Mouse (Mus musculus) megakaryocyte, embryonic 14.5 days (primary cell): ENCODE results near the gene Rbm15b. TPM values are rescaled to one million over a fixed set of nuclear protein-coding genes. Genes with fewer than 3 reads are reported as not detected.

Experiments used
- H3K27me3 ChIP-seq: replicated peaks from 2 replicates; pipeline ENCODE3; 2012; ENCODE audit warnings: inconsistent platforms
- H3K36me3 ChIP-seq: replicated peaks from 2 replicates; pipeline ENCODE3; 2012; ENCODE audit warnings: low read length, inconsistent platforms, mixed read lengths
- H3K4me1 ChIP-seq: 2 replicates; pipeline ENCODE4 v1.6.1; 2012; ENCODE audit warnings: inconsistent platforms
- H3K4me3 ChIP-seq: replicated peaks from 2 replicates; pipeline ENCODE3; 2012; ENCODE audit warnings: moderate library complexity, mild to moderate bottlenecking, inconsistent platforms
- H3K9me3 ChIP-seq: 2 replicates; pipeline ENCODE4 v1.6.1; 2012; ENCODE audit warnings: inconsistent platforms
- FLI1 ChIP-seq: IDR thresholded peaks from 2 replicates; pipeline ENCODE4 v1.6.1; 2012; ENCODE audit warnings: low read length, inconsistent platforms, mixed read lengths
- GATA1 ChIP-seq: IDR thresholded peaks from 3 replicates; pipeline ENCODE4 v1.6.1; 2012; ENCODE audit warnings: mixed read lengths, low read length, inconsistent platforms, borderline replicate concordance
- polyA plus RNA-seq: library from polyadenylated mRNA; stranded (reverse); fragments of >175 nt; gene quantifications from 2 replicates; pipeline ENCODE4 v1.2.3, GENCODE M21; 2012; ENCODE audit warnings: low replicate concordance; ENCODE audit not compliant: insufficient read depth

Gene Rbm15b
- polyA plus RNA-seq, 1 experiment = 13.0 TPM

DNA sequence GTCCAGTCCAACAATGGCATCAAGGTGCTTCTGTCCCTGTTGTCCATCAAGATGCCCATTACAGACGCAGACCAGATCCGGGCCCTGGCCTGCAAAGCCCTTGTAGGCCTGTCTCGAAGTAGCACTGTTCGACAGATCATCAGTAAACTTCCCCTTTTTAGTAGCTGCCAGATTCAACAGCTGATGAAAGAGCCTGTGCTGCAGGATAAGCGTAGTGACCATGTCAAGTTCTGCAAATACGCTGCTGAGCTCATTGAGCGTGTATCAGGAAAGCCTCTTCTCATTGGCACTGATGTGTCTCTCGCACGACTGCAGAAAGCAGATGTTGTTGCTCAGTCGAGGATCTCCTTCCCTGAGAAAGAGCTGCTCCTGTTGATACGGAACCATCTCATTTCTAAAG is 29.2 kb downstream of the Rbm15b start:
- TF ChIP-seq GATA1 (no peak), FLI1 (no peak)
- H3K9me3 ChIP-seq = no peaks in the 10 kb centered on the region
- no peaks in the 10 kb centered on the region for H3K27me3 ChIP-seq
- no peaks in the 10 kb centered on the region; the same call in 1 of the 2 replicates for H3K4me1 ChIP-seq
- H3K4me3 ChIP-seq = no peak overlapping the region
- peaks cover 97% of the 10 kb centered on the region for H3K36me3 ChIP-seq

DNA sequence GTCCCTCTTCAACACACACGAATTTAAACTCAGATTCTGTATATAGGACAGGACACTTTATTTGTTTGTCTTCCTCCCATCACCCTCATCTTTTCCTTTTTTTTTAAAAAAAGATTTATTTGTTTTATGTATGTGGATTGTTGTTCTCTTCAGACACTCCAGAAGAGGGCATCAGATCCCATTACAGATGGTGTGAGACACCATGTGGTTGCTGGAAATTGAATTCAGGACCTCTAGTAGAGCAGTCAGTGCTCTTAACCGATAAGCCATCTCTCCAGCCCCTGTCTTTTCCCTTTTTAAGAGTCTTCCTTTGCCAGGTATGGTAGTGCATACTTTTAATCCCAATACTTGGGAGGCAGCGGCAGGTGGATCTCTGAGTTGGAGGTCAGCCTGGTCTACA is 30.6 kb downstream of the Rbm15b start:
- no peaks in the 10 kb centered on the region for H3K27me3 ChIP-seq
- no peak for TF ChIP-seq GATA1
- no peak for TF ChIP-seq FLI1
- no peaks in the 10 kb centered on the region; the same call in 1 of the 2 replicates for H3K4me1 ChIP-seq
- no peak overlapping the region for H3K4me3 ChIP-seq
- peaks cover 98% of the 10 kb centered on the region for H3K36me3 ChIP-seq
- no peaks in the 10 kb centered on the region for H3K9me3 ChIP-seq

GRCm38 (mm10) chr9:106842800-106843199 is 44.4 kb downstream of the Rbm15b start:
- Histone ChIP-seq H3K27me3 (no peaks in the 10 kb centered on the region), H3K4me3 (no peak overlapping the region), H3K4me1 (peaks cover 7% of the 10 kb centered on the region; the same call in 1 of the 2 replicates), H3K9me3 (no peaks in the 10 kb centered on the region), H3K36me3 (peaks cover 88% of the 10 kb centered on the region)
- TF ChIP-seq GATA1 = no peak
- TF ChIP-seq FLI1 = no peak

DNA sequence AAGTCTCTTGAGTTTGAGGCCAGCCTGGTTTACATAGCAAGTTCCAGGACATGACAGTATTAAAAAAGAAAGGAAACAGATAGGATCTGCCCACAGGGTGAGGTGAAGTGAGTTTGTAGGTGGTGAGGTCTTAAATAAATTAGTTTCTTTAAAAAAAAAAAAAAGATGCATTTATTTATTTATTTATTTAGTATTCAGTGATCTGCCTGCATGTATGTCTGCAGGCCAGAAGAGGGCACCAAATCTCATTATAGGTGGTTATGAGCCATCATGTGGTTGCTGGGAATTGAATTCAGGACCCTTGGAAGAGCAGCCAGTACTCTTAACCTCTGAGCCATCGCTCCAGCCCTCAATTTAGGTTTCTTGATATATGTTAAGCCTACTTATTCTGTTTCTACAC is 46.7 kb downstream of the Rbm15b start:
- H3K36me3 ChIP-seq = peaks cover 93% of the 10 kb centered on the region
- H3K4me3 ChIP-seq = no peak overlapping the region
- H3K4me1 ChIP-seq = no peaks in the 10 kb centered on the region
- TF ChIP-seq GATA1 = no peak
- no peak for TF ChIP-seq FLI1
- no peaks in the 10 kb centered on the region for H3K9me3 ChIP-seq
- H3K27me3 ChIP-seq = no peaks in the 10 kb centered on the region

Other genes with a start within 250 kb of the Rbm15b start
- gene Grm2, start 231.3 kb downstream of the Rbm15b start, polyA plus RNA-seq = not detected in 2 replicates
- gene Tex264, start 201.5 kb downstream of the Rbm15b start, polyA plus RNA-seq = 87.2 and 196 TPM in 2 replicates
- 1.4 and 1.9 TPM in 2 replicates for gene Rad54l2, start 98.2 kb downstream of the Rbm15b start, polyA plus RNA-seq
- 2.0 TPM in 1 of 2 replicates, not detected in the other for gene Dcaf1, start 65.6 kb downstream of the Rbm15b start, polyA plus RNA-seq
- 14.7 and 174 TPM in 2 replicates for gene Manf, start 4.6 kb upstream of the Rbm15b start, polyA plus RNA-seq